Mouse (Mus musculus): ENCODE data around the gene Glycam1. TPM values are rescaled to one million over a fixed set of nuclear protein-coding genes. Genes with fewer than 3 reads are reported as not detected.
A peak's percentile ranks its signal among the peaks of the same experiment; 100 is the strongest.

Gene Glycam1
- polyA plus RNA-seq, 1 experiment from 2014 or later: not detected

- no peaks in the 10 kb centered on the region for H3K9me3 ChIP-seq (replicated peaks; ENCODE audit: control insufficient read depth, low read length)
- no peak overlapping the region for H3K4me3 ChIP-seq (replicated peaks; ENCODE audit: low read length)
- no peak overlapping the region for H3K4me2 ChIP-seq (ENCODE audit: low read depth, low read length)
- no peak overlapping the region for H3K9ac ChIP-seq (ENCODE audit: low read length)
- no peaks in the 10 kb centered on the region for H3K36me3 ChIP-seq (ENCODE audit: control insufficient read depth, insufficient read depth, low read length)
- H3K27ac ChIP-seq (ENCODE audit: low read length): no peak overlapping the region
- H3K4me1 ChIP-seq (ENCODE audit: control insufficient read depth, insufficient read depth, low read length): 0 out of 2 replicates have a peak, but pooled peaks cover under 1% of the 10 kb centered on the region
- peaks cover 7% of the 10 kb centered on the region; the same call in 1 of the 2 replicates for H3K27me3 ChIP-seq (ENCODE audit: control insufficient read depth, insufficient read depth, low read length)
- no peak for ATAC-seq (ENCODE audit: insufficient read depth, low FRiP score)
Measured at GRCm38 (mm10) chr15:103542526-103542925, 22.4 kb downstream of the Glycam1 start.

- Histone ChIP-seq H3K4me1 (ENCODE audit: control insufficient read depth, insufficient read depth, low read length) (peaks cover 10% of the 10 kb centered on the region; the same call in 1 of the 2 replicates), H3K4me3 (replicated peaks; ENCODE audit: low read length) (no peak overlapping the region), H3K36me3 (ENCODE audit: control insufficient read depth, insufficient read depth, low read length) (no peaks in the 10 kb centered on the region), H3K9ac (ENCODE audit: low read length) (no peak overlapping the region), H3K27me3 (ENCODE audit: control insufficient read depth, insufficient read depth, low read length) (peaks cover 16% of the 10 kb centered on the region; the same call in 1 of the 2 replicates), H3K4me2 (ENCODE audit: low read depth, low read length) (no peak overlapping the region), H3K27ac (ENCODE audit: low read length) (no peak overlapping the region), H3K9me3 (replicated peaks; ENCODE audit: control insufficient read depth, low read length) (no peaks in the 10 kb centered on the region)
- no peak for ATAC-seq (ENCODE audit: insufficient read depth, low FRiP score)
- WGBS: 54% methylated on average over 1 of the region's 1 CpGs
Measured at GRCm38 (mm10) chr15:103540646-103541045, 24.2 kb downstream of the Glycam1 start.

- no peak for ATAC-seq (ENCODE audit: insufficient read depth, low FRiP score)
- H3K4me3 ChIP-seq (replicated peaks; ENCODE audit: low read length): no peak overlapping the region
- no peak overlapping the region for H3K9ac ChIP-seq (ENCODE audit: low read length)
- H3K27me3 ChIP-seq (ENCODE audit: control insufficient read depth, insufficient read depth, low read length): peaks cover 16% of the 10 kb centered on the region; the same call in 1 of the 2 replicates
- 48% methylated on average over 2 of the region's 2 CpGs for WGBS
- no peak overlapping the region for H3K4me2 ChIP-seq (ENCODE audit: low read depth, low read length)
- H3K4me1 ChIP-seq (ENCODE audit: control insufficient read depth, insufficient read depth, low read length): peaks cover 10% of the 10 kb centered on the region; the same call in 1 of the 2 replicates
- H3K9me3 ChIP-seq (replicated peaks; ENCODE audit: control insufficient read depth, low read length): no peaks in the 10 kb centered on the region
- H3K27ac ChIP-seq (ENCODE audit: low read length): no peak overlapping the region
- H3K36me3 ChIP-seq (ENCODE audit: control insufficient read depth, insufficient read depth, low read length): no peaks in the 10 kb centered on the region
Measured at GRCm38 (mm10) chr15:103539259-103539658, 25.6 kb downstream of the Glycam1 start.

GRCm38 (mm10) chr15:103537822-103538213 is 27.1 kb downstream of the Glycam1 start, which contains the start of gene Ppp1r1a:
Gene Ppp1r1a (minus strand): TSS chr15:103538003.
- peak; percentile 81; the same call in 1 of the 2 replicates for ATAC-seq (ENCODE audit: insufficient read depth, low FRiP score)
- under 1% methylated on average over 36 of the region's 36 CpGs for WGBS
- H3K4me1 ChIP-seq (ENCODE audit: control insufficient read depth, insufficient read depth, low read length): peaks cover 10% of the 10 kb centered on the region; the same call in 1 of the 2 replicates
- no peaks in the 10 kb centered on the region for H3K36me3 ChIP-seq (ENCODE audit: control insufficient read depth, insufficient read depth, low read length)
- H3K27ac ChIP-seq (ENCODE audit: low read length): no peak within 1 kb of the TSS
- peak within 1 kb of the TSS; percentile 70 for H3K9ac ChIP-seq (ENCODE audit: low read length)
- H3K9me3 ChIP-seq (replicated peaks; ENCODE audit: control insufficient read depth, low read length): no peaks in the 10 kb centered on the region
- H3K4me2 ChIP-seq (ENCODE audit: low read depth, low read length): peak within 1 kb of the TSS; percentile 84
- H3K27me3 ChIP-seq (ENCODE audit: control insufficient read depth, insufficient read depth, low read length): peaks cover 16% of the 10 kb centered on the region; the same call in 1 of the 2 replicates
- H3K4me3 ChIP-seq (replicated peaks; ENCODE audit: low read length): peak within 1 kb of the TSS; percentile 62

GRCm38 (mm10) chr15:103537011-103537821 is 27.7 kb downstream of the Glycam1 start:
- Histone ChIP-seq H3K4me2 (ENCODE audit: low read depth, low read length) (peak overlapping the region; percentile 84), H3K36me3 (ENCODE audit: control insufficient read depth, insufficient read depth, low read length) (no peaks in the 10 kb centered on the region), H3K9me3 (replicated peaks; ENCODE audit: control insufficient read depth, low read length) (no peaks in the 10 kb centered on the region), H3K4me3 (replicated peaks; ENCODE audit: low read length) (peak overlapping the region; percentile 62), H3K9ac (ENCODE audit: low read length) (peak overlapping the region; percentile 70), H3K27ac (ENCODE audit: low read length) (no peak overlapping the region), H3K4me1 (ENCODE audit: control insufficient read depth, insufficient read depth, low read length) (peaks cover 10% of the 10 kb centered on the region; the same call in 1 of the 2 replicates), H3K27me3 (ENCODE audit: control insufficient read depth, insufficient read depth, low read length) (peaks cover 16% of the 10 kb centered on the region; the same call in 1 of the 2 replicates)
- peak; percentile 30; the same call in 1 of the 2 replicates for ATAC-seq (ENCODE audit: insufficient read depth, low FRiP score)
- 4% methylated on average over 37 of the region's 37 CpGs for WGBS

GRCm38 (mm10) chr15:103536456-103536855 is 28.4 kb downstream of the Glycam1 start:
- Histone ChIP-seq H3K4me1 (ENCODE audit: control insufficient read depth, insufficient read depth, low read length) (peaks cover 10% of the 10 kb centered on the region; the same call in 1 of the 2 replicates), H3K9ac (ENCODE audit: low read length) (peak overlapping the region; percentile 70), H3K27ac (ENCODE audit: low read length) (no peak overlapping the region), H3K4me3 (replicated peaks; ENCODE audit: low read length) (no peak overlapping the region), H3K4me2 (ENCODE audit: low read depth, low read length) (peak overlapping the region; percentile 84), H3K9me3 (replicated peaks; ENCODE audit: control insufficient read depth, low read length) (no peaks in the 10 kb centered on the region), H3K36me3 (ENCODE audit: control insufficient read depth, insufficient read depth, low read length) (no peaks in the 10 kb centered on the region), H3K27me3 (ENCODE audit: control insufficient read depth, insufficient read depth, low read length) (peaks cover 16% of the 10 kb centered on the region; the same call in 1 of the 2 replicates)
- WGBS: 31% methylated on average over 2 of the region's 2 CpGs
- ATAC-seq (ENCODE audit: insufficient read depth, low FRiP score): no peak

- 51% methylated on average over 1 of the region's 1 CpGs for WGBS
- Histone ChIP-seq H3K27me3 (ENCODE audit: control insufficient read depth, insufficient read depth, low read length) (peaks cover 16% of the 10 kb centered on the region; the same call in 1 of the 2 replicates), H3K9me3 (replicated peaks; ENCODE audit: control insufficient read depth, low read length) (no peaks in the 10 kb centered on the region), H3K9ac (ENCODE audit: low read length) (no peak overlapping the region), H3K4me3 (replicated peaks; ENCODE audit: low read length) (no peak overlapping the region), H3K4me2 (ENCODE audit: low read depth, low read length) (no peak overlapping the region), H3K36me3 (ENCODE audit: control insufficient read depth, insufficient read depth, low read length) (no peaks in the 10 kb centered on the region), H3K4me1 (ENCODE audit: control insufficient read depth, insufficient read depth, low read length) (peaks cover 10% of the 10 kb centered on the region; the same call in 1 of the 2 replicates), H3K27ac (ENCODE audit: low read length) (no peak overlapping the region)
- ATAC-seq (ENCODE audit: insufficient read depth, low FRiP score): no peak
Measured at GRCm38 (mm10) chr15:103535786-103536185, 29.1 kb downstream of the Glycam1 start.

GRCm38 (mm10) chr15:103535030-103535429 is 29.9 kb downstream of the Glycam1 start:
- H3K9ac ChIP-seq (ENCODE audit: low read length): no peak overlapping the region
- WGBS: 84% methylated on average over 2 of the region's 2 CpGs
- H3K4me2 ChIP-seq (ENCODE audit: low read depth, low read length): no peak overlapping the region
- no peaks in the 10 kb centered on the region for H3K9me3 ChIP-seq (replicated peaks; ENCODE audit: control insufficient read depth, low read length)
- peaks cover 13% of the 10 kb centered on the region; the same call in 1 of the 2 replicates for H3K27me3 ChIP-seq (ENCODE audit: control insufficient read depth, insufficient read depth, low read length)
- H3K36me3 ChIP-seq (ENCODE audit: control insufficient read depth, insufficient read depth, low read length): no peaks in the 10 kb centered on the region
- no peak overlapping the region for H3K4me3 ChIP-seq (replicated peaks; ENCODE audit: low read length)
- ATAC-seq (ENCODE audit: insufficient read depth, low FRiP score): no peak
- H3K4me1 ChIP-seq (ENCODE audit: control insufficient read depth, insufficient read depth, low read length): peaks cover 10% of the 10 kb centered on the region; the same call in 1 of the 2 replicates
- H3K27ac ChIP-seq (ENCODE audit: low read length): no peak overlapping the region

GRCm38 (mm10) chr15:103534054-103534620 is 30.7 kb downstream of the Glycam1 start:
- WGBS: 73% methylated on average over 7 of the region's 7 CpGs
- Histone ChIP-seq H3K4me2 (ENCODE audit: low read depth, low read length) (no peak overlapping the region), H3K27me3 (ENCODE audit: control insufficient read depth, insufficient read depth, low read length) (peaks cover 13% of the 10 kb centered on the region; the same call in 1 of the 2 replicates), H3K27ac (ENCODE audit: low read length) (no peak overlapping the region), H3K4me1 (ENCODE audit: control insufficient read depth, insufficient read depth, low read length) (peaks cover 10% of the 10 kb centered on the region; the same call in 1 of the 2 replicates), H3K4me3 (replicated peaks; ENCODE audit: low read length) (no peak overlapping the region), H3K9me3 (replicated peaks; ENCODE audit: control insufficient read depth, low read length) (no peaks in the 10 kb centered on the region), H3K9ac (ENCODE audit: low read length) (no peak overlapping the region), H3K36me3 (ENCODE audit: control insufficient read depth, insufficient read depth, low read length) (no peaks in the 10 kb centered on the region)
- ATAC-seq (ENCODE audit: insufficient read depth, low FRiP score): no peak

Data from stomach, embryonic 16.5 days (tissue).